Mouse (Mus musculus): Measurements from ENCODE around the gene Ldhal6b. TPM values are rescaled to one million over a fixed set of nuclear protein-coding genes. Genes with fewer than 3 reads are reported as not detected.

The Ldhal6b gene
- total RNA-seq, 2 experiments from 2014 or later = 1.4 to 1.7 TPM

Small RNAs within 50 kb of the gene (microRNA-seq; reads per million reads assigned to microRNA genes)
- 0 reads per million in 2 experiments for gene Gm22475

Other genes starting within 250 kb of the Ldhal6b start
- gene Tmem242, start 21.5 kb upstream of the Ldhal6b start, total RNA-seq (2021) = 10 to 100 TPM; 83.6 to 89.6 TPM
- gene Zdhhc14, start 73.8 kb upstream of the Ldhal6b start, total RNA-seq (2021) = 10 to 100 TPM; 41.2 to 42.2 TPM

Data from layer of hippocampus, postnatal 14 days (tissue).